Mouse (Mus musculus) midbrain, embryonic 14.5 days (tissue): ENCODE measurements around the gene Taf1. TPM values are rescaled to one million over a fixed set of nuclear protein-coding genes. Genes with fewer than 3 reads are reported as not detected.

Source experiments
- ATAC-seq: fragments of 200-750 bp; cut with Nextera tagmentation; 2 replicates; pipeline ENCODE4 v1.8.0; 2017; ENCODE audit warnings: moderate number of reproducible peaks, moderate library complexity; ENCODE audit not compliant: low FRiP score, low TSS enrichment
- DNase-seq: peaks from one replicate; pipeline ENCODE4 v3.0.0-alpha.2; 2015
- H3K27ac ChIP-seq: fragments of 300-500 bp; sonication (generic); replicated peaks from 2 replicates; pipeline ENCODE4 v1.5.1; 2014; ENCODE audit warnings: mild to moderate bottlenecking, low read depth, low read length, moderate library complexity
- H3K27me3 ChIP-seq: fragments of 300-500 bp; sonication (generic); 2 replicates; pipeline ENCODE4 v1.6.1; 2014; ENCODE audit warnings: low read length, control low read depth, mixed read lengths; ENCODE audit not compliant: control insufficient read depth, insufficient read depth
- H3K36me3 ChIP-seq: fragments of 300-500 bp; sonication (generic); 2 replicates; pipeline ENCODE4 v1.6.1; 2014; ENCODE audit warnings: low read length, control low read depth; ENCODE audit not compliant: control insufficient read depth, insufficient read depth
- H3K4me1 ChIP-seq: fragments of 300-500 bp; sonication (generic); 2 replicates; pipeline ENCODE4 v1.6.1; 2014; ENCODE audit warnings: mild to moderate bottlenecking, antibody characterized with exemption, low read length, control low read depth; ENCODE audit not compliant: control insufficient read depth, insufficient read depth
- H3K4me2 ChIP-seq: fragments of 300-500 bp; sonication (generic); 2 replicates; pipeline ENCODE4 v1.6.1; 2014; ENCODE audit warnings: mild to moderate bottlenecking, low read length, moderate library complexity
- H3K4me3 ChIP-seq: fragments of 300-500 bp; sonication (generic); replicated peaks from 2 replicates; pipeline ENCODE4 v1.5.1; 2014; ENCODE audit warnings: low read depth, low read length
- H3K9ac ChIP-seq: fragments of 300-500 bp; sonication (generic); replicated peaks from 2 replicates; pipeline ENCODE4 v1.6.1; 2014; ENCODE audit warnings: mild to moderate bottlenecking, low read length, moderate library complexity
- H3K9me3 ChIP-seq: fragments of 300-500 bp; sonication (generic); 2 replicates; pipeline ENCODE4 v1.6.1; 2016; ENCODE audit warnings: low read length, control low read depth, mixed read lengths; ENCODE audit not compliant: control insufficient read depth
- WGBS: fragments of 180-500 bp; shearing (Covaris S2); extraction: QIAGEN DNeasy Blood & Tissue Kit; methylation state at CpG from one replicate; pipeline ENCODE4 v1.1.7; 2014; 5-methylcytosine and 5-hydroxymethylcytosine counted together
- polyA plus RNA-seq: library from polyadenylated mRNA; unstranded; fragments of >200 nt; fragmentation: Nextera tagmentation; extraction: Ambion mirVana; gene quantifications from 2 replicates; pipeline ENCODE4 v1.2.1, GENCODE M21; 2014

Taf1 gene
- polyA plus RNA-seq, 1 experiment from 2014 or later = 20.6 TPM

DNA sequence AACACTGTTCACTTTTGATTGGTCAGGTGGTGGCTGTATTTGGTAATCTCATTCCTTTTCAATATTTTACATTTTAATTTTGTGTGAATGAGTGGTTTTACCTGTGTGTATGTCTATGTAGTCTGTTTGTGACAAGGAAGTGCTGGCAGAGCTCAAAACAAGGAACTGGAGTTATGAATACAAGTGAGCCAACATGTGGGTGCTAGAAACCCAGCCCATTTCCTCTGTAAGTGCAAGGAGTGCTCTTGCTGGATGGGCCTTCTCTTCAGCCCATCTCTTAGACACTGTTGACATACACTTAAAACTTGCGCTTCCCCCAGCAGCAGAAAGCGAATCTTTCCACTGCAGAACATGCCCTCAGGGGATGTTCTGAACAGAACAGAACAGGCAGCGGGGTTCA lies 83.6 kb downstream of the Taf1 start:
- 88% methylated on average over 3 of the region's 3 CpGs for WGBS
- no peaks in the 10 kb centered on the region for H3K4me1 ChIP-seq
- no peak overlapping the region for H3K4me2 ChIP-seq
- DNase-seq (no peak), ATAC-seq (no peak)
- no peak overlapping the region for H3K9ac ChIP-seq
- no peaks in the 10 kb centered on the region for H3K9me3 ChIP-seq
- no peak overlapping the region for H3K4me3 ChIP-seq
- H3K36me3 ChIP-seq = no peaks in the 10 kb centered on the region
- H3K27ac ChIP-seq = no peak overlapping the region
- no peaks in the 10 kb centered on the region for H3K27me3 ChIP-seq

DNA sequence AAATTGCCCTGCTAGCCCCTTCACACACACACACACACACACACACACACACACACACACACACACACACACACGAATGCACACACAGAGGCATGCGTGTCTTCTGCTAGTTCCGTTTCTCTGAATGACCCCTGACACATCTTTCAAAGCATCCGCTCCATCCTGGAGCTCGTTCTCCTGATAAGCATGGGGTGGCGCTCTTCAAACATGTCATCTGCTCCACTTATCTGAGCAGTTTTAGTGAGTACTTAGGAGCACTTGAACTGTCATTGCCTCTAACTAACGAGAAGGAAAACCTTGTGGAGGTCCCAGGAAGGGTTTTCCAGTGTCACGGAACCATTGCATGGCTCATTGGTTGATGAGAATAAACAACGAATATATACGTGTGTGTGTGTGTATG lies 85.4 kb downstream of the Taf1 start:
- DNase-seq (no peak), ATAC-seq (no peak)
- no peaks in the 10 kb centered on the region for H3K36me3 ChIP-seq
- no peaks in the 10 kb centered on the region for H3K9me3 ChIP-seq
- no peak overlapping the region for H3K4me2 ChIP-seq
- no peaks in the 10 kb centered on the region for H3K27me3 ChIP-seq
- H3K4me3 ChIP-seq = no peak overlapping the region
- no peak overlapping the region for H3K27ac ChIP-seq
- no peaks in the 10 kb centered on the region for H3K4me1 ChIP-seq
- H3K9ac ChIP-seq = no peak overlapping the region
- WGBS = 77% methylated on average over 10 of the region's 10 CpGs

DNA sequence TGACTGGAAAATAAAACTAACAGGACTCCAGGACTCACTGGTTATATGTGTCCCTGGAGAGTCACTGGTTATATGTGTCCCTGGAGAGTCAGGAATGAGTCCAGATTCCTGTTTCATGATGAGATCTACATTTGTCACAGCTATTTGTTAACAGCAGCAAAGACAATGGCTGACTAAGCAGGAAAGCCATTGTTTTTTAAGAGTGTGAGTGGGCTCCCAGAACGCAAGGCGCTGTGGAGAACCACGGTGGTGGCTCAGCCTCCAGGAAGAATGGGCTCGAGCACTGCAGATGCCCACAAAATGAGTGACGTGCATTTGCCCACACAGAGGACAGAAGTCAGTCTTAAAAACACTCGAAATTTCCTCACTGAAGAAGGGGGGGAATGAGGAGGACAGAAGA lies 87.8 kb downstream of the Taf1 start:
- 73% methylated on average over 6 of the region's 6 CpGs for WGBS
- Histone ChIP-seq H3K9ac (no peak overlapping the region), H3K27ac (no peak overlapping the region), H3K4me1 (no peaks in the 10 kb centered on the region), H3K27me3 (no peaks in the 10 kb centered on the region), H3K36me3 (no peaks in the 10 kb centered on the region), H3K4me2 (no peak overlapping the region), H3K9me3 (no peaks in the 10 kb centered on the region), H3K4me3 (no peak overlapping the region)
- DNase-seq (no peak), ATAC-seq (no peak)

DNA sequence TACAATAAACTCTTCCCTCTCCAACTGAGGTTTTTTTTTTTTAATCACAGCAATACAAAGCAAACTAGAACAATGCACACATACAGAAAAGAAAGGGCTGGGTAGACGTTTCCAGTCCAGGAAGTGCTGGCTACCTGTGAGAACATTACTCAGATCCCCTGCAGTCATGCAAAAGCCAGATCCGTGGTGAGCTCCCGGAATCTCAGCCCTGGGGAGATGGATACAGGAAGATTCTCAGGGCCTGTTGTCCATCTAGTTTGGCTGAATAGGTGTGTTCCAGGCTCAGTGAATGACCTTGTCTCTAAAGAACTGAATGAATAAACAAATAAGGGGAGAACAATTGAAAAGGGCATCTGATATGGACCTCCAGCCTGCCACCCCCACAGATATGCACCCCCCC lies 90.0 kb downstream of the Taf1 start:
- Histone ChIP-seq H3K27me3 (no peaks in the 10 kb centered on the region), H3K4me2 (no peak overlapping the region), H3K4me3 (no peak overlapping the region), H3K27ac (no peak overlapping the region), H3K9me3 (no peaks in the 10 kb centered on the region), H3K36me3 (no peaks in the 10 kb centered on the region), H3K9ac (no peak overlapping the region), H3K4me1 (no peaks in the 10 kb centered on the region)
- no peak for ATAC-seq
- no peak for DNase-seq
- WGBS = 58% methylated on average over 3 of the region's 3 CpGs

DNA sequence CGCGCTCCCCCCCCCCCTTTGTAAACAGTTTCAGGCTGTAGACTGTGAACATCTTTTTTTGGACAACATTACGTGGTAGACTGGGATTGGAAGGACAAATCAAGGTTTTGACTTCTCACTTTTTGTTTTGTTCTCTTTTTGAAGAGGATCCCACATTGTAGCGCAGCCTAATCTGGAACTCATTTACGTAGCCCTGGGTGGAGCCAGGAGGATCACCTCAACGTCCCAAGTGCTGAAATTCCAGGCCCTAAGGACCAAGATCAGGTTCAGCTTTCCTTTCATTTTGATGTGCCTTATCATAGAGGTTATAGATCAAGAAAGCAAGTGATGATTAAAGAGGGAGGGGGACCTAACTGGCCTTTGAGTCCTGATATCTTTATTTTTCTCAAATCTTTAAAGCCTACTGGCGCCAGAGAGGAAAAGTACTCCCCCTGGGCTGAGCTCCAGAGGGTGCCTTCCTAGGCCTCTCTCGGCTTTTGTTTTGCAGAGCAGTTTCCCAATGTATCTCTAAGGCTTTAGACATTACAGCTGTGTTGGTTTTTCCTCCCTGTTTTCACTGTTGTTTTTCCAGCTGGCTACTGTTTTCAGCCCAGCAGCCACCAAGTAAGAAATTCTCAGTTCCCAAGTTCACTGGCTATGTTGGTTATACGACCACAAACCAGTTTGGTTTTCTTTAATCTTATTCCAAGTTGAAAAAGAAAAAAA lies 104.4 kb downstream of the Taf1 start:
- DNase-seq (no peak), ATAC-seq (no peak)
- no peak overlapping the region for H3K4me3 ChIP-seq
- 34% methylated on average over 9 of the region's 9 CpGs for WGBS
- H3K27me3 ChIP-seq = no peaks in the 10 kb centered on the region
- no peak overlapping the region for H3K9ac ChIP-seq
- H3K4me1 ChIP-seq = no peaks in the 10 kb centered on the region
- H3K4me2 ChIP-seq = no peak overlapping the region
- no peaks in the 10 kb centered on the region for H3K9me3 ChIP-seq
- H3K36me3 ChIP-seq = no peaks in the 10 kb centered on the region
- H3K27ac ChIP-seq = no peak overlapping the region

DNA sequence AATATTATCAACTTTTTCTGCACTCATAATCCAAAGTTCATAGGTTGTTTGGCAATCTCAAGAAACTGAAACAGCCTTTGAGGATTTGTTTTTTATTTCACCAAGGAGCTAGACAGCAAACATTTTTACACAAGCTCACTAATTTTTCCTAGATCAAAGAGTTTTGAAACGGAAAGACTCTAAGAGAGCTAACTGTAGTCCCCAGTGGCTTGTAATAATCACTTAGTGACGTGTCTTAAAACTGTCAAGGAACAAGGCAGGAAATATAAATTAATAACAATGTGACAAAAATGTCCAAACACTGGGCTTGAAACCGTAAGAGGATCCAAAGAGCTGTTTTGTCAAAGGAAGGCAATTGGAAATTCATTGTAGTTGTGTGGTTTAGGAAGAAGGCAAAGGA lies 106.3 kb downstream of the Taf1 start:
- H3K4me1 ChIP-seq = no peaks in the 10 kb centered on the region
- no peaks in the 10 kb centered on the region for H3K27me3 ChIP-seq
- peak overlapping the region; percentile 56; the same call in 1 of the 2 replicates for H3K4me3 ChIP-seq
- no peak overlapping the region for H3K9ac ChIP-seq
- peak overlapping the region; percentile 52 for H3K4me2 ChIP-seq
- H3K9me3 ChIP-seq = no peaks in the 10 kb centered on the region
- DNase-seq (no peak), ATAC-seq (no peak)
- H3K27ac ChIP-seq = no peak overlapping the region
- no peaks in the 10 kb centered on the region for H3K36me3 ChIP-seq
- 34% methylated on average over 3 of the region's 3 CpGs for WGBS

DNA sequence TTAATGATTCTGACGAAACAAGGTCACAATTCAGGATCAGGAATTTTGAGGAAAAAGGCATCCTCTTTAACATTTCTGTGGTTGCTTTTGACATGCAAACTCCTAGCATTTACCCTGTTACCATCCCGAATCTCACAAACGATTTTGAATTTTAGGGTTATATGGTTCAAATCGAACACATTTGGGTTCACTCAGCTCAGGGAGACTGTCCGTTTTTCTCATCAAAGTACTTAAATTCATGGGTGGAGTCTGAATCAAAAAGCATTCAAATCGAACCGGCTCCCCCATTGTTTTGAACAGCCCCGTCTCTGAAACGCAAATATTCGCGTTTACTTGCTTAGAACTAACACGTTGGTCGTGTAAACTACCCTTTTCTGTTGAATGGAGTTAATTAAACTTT lies 106.8 kb downstream of the Taf1 start:
- DNase-seq (no peak), ATAC-seq (no peak)
- no peaks in the 10 kb centered on the region for H3K9me3 ChIP-seq
- H3K36me3 ChIP-seq = no peaks in the 10 kb centered on the region
- WGBS = 23% methylated on average over 13 of the region's 13 CpGs
- peak overlapping the region; percentile 52 for H3K4me2 ChIP-seq
- no peak overlapping the region for H3K9ac ChIP-seq
- H3K4me3 ChIP-seq = peak overlapping the region; percentile 56
- H3K4me1 ChIP-seq = no peaks in the 10 kb centered on the region
- H3K27me3 ChIP-seq = no peaks in the 10 kb centered on the region
- H3K27ac ChIP-seq = no peak overlapping the region

DNA sequence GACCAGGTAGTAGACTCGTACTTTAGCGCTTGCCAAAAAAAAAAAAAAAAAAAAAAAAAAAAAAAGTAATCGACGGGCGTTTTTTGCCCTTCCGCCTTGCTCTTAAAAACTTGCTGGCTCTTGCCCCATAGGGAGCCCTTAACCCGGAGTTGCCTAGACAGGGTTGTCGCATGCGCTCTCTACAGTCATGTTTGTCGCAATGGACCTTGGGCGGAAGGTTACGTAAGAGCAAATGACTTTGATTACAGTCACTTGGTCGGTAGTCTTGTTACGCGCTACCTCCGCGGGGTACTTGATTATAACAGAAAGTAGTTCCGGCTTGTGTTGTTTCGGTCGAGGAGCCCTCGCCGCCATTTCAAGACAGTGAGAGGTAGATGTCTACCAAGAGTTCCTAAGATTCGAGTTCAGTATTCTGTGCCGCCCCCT lies 107.2 kb downstream of the Taf1 start, which contains the start of gene Ogt:
Gene Ogt (plus strand): TSS at position 320 of the 426 bp plus-strand sequence.
- Histone ChIP-seq H3K4me1 (no peaks in the 10 kb centered on the region), H3K4me3 (peak within 1 kb of the TSS; percentile 56), H3K9me3 (no peaks in the 10 kb centered on the region), H3K27ac (peak within 1 kb of the TSS; percentile 87), H3K9ac (peak within 1 kb of the TSS; percentile 76), H3K27me3 (no peaks in the 10 kb centered on the region), H3K36me3 (no peaks in the 10 kb centered on the region), H3K4me2 (peak within 1 kb of the TSS; percentile 68)
- 12% methylated on average over 24 of the region's 24 CpGs for WGBS
- ATAC-seq (peak; percentile 91), DNase-seq (peak; percentile 95)
